Mouse (Mus musculus): Measurements from ENCODE around the gene Pxt1.

The Pxt1 gene

GRCm38 (mm10) chr17:28947011-28947939 is 3.6 kb upstream of the Pxt1 start:
- DNase-seq (ENCODE audit: extremely low spot score, low spot score): no peak

DNA sequence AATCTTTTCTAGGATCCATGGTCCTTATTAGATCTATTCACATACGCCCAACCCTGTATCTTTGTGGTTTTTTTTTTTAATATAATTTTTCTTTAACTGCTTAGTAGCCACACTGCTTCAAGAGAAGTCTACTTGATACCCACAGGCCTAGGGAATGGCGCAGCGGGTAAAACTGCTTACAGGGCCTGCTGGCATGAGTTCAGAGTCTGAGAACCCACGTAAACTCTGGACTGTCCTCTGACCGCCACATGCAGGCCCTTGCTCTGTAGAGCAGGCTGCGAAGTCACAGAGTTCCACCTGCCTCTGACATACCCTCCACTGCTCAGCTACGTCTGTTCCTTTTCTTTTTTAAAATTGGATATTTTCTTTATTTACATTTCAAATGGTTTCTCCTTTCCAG is 841 bp upstream of the Pxt1 start:
- no peak for DNase-seq (ENCODE audit: extremely low spot score, low spot score)

GRCm38 (mm10) chr17:28942101-28942500 is 1.5 kb downstream of the Pxt1 start:
- no peak for DNase-seq (ENCODE audit: extremely low spot score, low spot score)

DNA sequence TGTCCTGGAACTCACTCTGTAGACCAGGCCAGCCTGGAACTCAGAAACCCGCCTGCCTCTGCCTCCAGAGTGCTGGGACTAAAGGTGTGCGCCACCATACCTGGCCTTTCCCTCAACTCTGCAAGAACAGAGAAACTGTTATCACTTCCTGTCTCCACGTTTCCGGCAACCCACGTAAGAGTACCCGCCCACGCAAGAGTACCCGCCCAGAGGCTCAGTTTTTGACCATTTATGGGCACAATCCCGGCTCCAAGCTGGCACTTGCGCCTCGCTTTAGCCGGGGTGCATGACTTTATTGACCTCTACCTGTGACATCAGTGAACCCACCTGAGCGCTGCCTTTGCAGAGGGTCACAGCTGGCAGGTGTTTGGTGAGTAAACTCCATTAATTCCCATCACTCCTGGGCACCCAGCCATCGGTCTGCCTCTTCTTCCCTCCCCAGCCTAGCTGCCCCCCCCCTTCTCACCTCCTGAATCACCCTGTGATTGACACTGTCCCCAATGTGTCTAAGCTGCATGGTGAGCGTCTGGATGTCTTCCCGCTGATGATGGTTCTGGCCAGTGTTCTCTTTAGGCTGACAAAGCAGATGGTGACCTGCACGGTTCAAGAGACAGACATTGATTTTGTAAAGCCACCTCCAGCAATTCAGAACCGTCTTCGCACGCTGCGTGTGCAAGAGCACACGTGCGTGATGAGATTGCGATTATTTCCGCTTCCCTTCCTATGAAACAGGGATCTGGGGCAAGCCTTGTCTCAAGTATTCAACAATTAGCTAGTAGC is 2.7 kb downstream of the Pxt1 start:
- no peak for DNase-seq (ENCODE audit: extremely low spot score, low spot score)

- no peak for DNase-seq (ENCODE audit: extremely low spot score, low spot score)
Measured at GRCm38 (mm10) chr17:28936622-28937345, 6.9 kb downstream of the Pxt1 start.

GRCm38 (mm10) chr17:28936133-28936532 is 7.5 kb downstream of the Pxt1 start:
- no peak for DNase-seq (ENCODE audit: extremely low spot score, low spot score)

DNA sequence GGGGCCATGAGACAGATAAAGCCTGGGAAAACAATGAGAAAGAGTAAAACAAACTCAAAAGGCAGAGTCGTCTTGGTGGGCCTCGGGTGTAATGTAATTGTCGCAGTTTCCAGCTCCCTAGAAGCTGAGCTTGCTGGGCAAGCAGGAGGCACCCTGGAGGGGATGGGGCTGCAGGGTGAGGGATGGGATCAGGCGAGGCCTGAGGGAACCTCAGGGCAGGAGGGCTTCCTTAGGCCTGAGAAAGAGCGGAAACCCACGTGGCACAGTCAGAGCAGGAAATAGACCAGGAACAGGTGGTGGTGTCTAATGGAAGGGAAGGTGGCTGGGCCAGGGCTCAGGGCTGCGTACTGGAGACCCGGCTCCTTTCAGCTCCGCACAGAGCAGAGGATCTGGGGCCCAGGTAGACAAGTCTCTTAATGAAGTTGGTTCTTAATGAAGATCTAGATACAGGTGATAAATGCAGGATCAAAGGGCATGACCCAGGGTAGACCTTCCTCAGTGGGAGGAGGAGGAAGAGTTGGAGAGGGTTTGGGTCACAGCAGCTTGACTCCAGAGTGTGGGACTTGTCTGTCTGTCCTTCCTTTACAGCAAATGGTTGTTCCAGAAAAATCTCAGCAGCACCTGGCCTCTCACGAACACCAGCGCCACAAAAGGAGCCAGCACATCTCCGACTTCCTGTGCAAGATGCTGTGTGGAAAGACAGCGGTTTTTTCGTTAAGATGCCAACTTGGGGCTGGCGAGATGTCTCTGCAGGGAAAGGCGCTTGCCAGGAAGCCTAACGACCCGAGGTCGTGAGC is 9.3 kb downstream of the Pxt1 start:
- no peak for DNase-seq (ENCODE audit: extremely low spot score, low spot score)

DNA sequence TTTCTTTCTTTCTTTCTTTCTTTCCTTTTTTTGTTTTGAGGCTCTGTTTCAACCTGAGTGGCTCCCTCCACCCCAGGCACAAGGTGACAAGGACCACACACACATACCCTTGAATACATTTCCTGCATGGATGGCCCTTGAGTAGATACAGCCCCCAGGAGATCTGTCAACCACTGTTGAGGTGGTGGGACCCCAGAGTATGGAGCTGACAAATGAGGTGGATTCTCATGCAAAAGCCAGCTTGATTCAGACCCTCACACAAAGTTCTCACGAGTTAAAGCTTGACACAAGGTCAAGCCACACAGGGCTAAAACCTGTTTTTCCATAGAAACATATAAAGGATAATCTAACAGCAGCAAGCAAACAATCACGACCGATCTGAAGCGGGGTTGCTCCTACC is 11.4 kb downstream of the Pxt1 start:
- no peak for DNase-seq (ENCODE audit: extremely low spot score, low spot score)

- DNase-seq (ENCODE audit: extremely low spot score, low spot score): no peak
Measured at GRCm38 (mm10) chr17:28931436-28932211, 12.0 kb downstream of the Pxt1 start.

DNA sequence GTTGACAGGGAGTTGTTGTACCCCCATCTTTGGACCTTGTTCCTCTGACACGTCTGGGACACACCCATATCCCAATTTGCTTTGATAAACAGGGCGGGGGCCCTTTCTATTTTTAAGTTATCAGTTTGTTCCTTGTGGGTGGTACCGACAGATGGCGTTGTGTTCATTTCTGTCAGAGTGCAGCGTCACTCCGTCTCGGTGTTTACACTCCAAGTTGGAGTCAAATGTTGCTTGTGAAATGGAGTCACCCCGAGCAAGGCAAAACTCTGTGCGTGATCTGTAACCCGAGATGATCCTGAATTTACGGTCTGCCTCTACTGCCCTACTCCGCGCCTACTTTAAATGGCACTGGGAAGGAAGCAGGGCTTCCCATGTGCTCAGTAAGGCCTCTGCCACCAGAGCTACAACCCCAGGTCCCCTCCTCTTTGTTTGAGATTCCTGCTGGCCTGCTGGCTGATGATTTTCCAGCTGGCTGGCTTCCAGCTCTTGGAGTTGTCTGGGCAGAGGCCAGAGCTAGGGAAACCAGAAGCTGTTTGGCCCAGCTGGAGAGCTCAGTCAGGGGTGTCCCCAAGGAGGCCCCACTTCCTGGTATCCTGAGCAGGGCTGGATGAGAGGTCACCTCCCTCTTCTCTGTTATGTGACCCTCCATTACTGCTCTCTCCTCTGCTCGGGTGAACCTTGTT is 13.1 kb downstream of the Pxt1 start:
- peak; percentile 65 for DNase-seq (ENCODE audit: extremely low spot score, low spot score)

GRCm38 (mm10) chr17:28929369-28929768 is 14.3 kb downstream of the Pxt1 start:
- DNase-seq (ENCODE audit: extremely low spot score, low spot score): no peak

DNA sequence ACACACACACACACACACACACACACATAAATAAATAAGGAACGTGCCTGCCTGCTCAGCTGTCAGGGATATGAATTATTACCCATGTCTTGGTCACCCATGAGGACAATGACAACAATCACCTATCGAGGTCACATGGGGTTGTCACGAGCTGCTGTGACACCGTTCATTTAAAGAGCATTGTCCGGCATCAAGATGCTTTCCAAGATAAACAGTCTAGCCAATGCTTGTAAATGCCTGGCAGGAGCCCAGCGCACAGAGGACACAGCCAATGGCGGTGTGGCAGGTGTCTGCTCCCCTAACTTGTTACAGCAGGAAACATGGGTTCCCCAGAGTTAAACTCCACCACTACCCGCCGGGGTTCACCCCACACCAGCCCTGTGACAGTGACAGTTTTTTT is 15.6 kb downstream of the Pxt1 start:
- DNase-seq (ENCODE audit: extremely low spot score, low spot score): no peak

- peak; percentile 47 for DNase-seq (ENCODE audit: extremely low spot score, low spot score)
Measured at GRCm38 (mm10) chr17:28926866-28927635, 16.6 kb downstream of the Pxt1 start.

GRCm38 (mm10) chr17:28926380-28926779 is 17.3 kb downstream of the Pxt1 start:
- DNase-seq (ENCODE audit: extremely low spot score, low spot score): peak; percentile 84

- DNase-seq (ENCODE audit: extremely low spot score, low spot score): no peak
Measured at GRCm38 (mm10) chr17:28924957-28925595, 18.6 kb downstream of the Pxt1 start.

DNA sequence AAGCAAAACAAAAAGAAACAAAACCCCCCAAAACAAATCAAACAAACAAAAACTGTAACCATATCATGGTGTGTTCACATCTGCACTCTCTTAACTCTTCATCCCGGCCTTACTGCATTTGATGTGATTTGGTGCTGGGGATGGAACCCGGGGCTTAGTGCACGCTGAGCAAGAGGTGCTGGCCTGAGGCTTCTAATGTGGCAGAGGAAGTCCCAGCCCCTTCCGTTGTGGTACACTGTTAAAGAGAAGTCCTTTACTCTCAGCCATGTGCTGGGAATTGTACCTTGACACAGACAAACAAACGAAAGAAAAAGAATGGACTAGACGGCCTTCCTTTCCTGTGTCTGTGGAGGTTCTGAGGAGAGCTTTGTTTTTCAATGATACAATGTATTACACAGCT is 21.5 kb downstream of the Pxt1 start:
- no peak for DNase-seq (ENCODE audit: extremely low spot score, low spot score)

- DNase-seq (ENCODE audit: extremely low spot score, low spot score): no peak
Measured at GRCm38 (mm10) chr17:28921086-28921485, 22.6 kb downstream of the Pxt1 start.

DNA sequence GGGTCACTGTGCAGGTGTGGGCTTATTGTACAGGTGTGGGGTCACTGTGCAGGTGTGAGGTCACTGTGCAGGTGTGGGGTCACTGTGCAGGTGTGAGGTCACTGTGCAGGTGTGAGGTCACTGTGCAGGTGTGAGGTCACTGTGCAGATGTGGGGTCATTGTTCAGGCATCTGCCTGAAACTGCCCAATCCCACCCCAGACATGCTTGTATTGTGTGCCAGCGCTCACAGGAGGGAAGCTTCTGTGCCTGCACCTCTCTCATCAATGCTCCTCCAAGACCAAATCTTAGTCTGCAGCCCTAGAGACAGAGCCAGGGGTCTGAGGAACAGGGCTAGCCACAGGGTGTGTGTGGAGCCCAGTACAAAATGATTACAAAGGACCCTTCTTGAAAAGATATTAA is 27.1 kb downstream of the Pxt1 start:
- DNase-seq (ENCODE audit: extremely low spot score, low spot score): no peak
